Mouse (Mus musculus) c-Kit-positive CD71-negative TER-119-negative erythroid progenitor cells, embryonic 14.5 days (primary cell): ENCODE measurements at regions not wholly inside any gene's neighbourhood (a gene's known extent, or its start where the extent isn't known, plus 50 kb on each side); places are given as distances from the start of the nearest gene placed in this dataset.

ENCODE experiments used
- DNase-seq: peaks from one replicate; pipeline ENCODE4 v3.0.0-alpha.2; 2013; ENCODE audit warnings: low read depth

DNA sequence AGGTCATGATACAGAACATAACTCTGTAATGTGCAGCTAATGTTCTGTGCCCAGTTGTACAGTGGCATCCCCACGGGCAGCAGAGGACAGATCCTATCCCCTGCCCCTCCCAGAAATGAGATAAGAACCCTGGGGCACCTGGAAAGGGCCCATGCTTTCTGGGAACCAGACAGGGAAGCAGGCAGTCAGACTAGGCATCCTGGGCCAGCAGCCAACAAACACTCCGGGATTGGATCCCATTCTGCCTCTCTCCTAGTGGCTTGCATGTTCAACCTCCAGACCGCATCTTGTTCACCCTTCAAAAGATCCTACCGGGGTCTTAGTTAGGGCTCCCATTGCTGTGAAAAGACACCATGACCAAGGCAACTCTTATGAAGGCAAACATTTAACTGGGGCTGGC, 229.0 kb upstream of the Rpl38 start:
- no peak for DNase-seq

DNA sequence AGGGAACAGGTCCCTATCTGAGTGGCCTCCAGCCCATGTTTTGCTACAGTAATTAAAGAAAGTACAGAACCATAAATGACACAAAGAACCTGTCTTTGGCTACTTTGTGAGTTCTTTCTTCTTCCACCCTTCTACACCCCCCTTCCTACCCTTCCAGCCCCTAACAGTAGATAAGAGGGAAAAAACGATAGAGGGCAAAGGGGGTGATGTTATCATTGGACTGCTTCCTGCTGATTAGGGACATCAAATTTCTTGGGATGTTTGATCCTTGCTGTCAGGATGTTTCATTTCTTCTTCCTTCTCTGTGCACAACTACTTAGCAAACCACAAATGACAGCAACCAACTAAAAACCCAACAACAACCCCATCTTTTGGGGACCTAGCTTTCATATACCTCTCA, 232.5 kb upstream of the Rpl38 start:
- no peak for DNase-seq

DNA sequence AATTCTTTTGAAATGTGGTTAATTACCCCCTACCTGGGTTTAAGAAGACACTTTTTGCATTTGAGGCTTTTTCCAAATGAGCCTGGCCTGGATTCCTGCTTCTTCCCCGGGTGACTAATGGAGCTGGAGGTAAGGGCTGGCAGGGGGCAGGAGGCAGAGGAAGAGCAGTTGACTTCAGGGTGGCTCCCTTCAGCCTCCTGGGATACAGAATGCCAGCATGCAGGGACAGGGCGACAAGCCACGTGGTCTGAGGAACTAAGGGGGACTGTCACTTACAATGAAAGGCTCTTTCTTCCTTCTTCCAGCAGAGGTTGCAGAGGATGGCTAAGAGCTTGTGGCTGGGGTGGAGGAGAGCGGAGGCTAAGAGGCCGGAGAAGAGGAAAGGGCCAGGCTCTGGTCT, 234.8 kb upstream of the Rpl38 start:
- DNase-seq: no peak

DNA sequence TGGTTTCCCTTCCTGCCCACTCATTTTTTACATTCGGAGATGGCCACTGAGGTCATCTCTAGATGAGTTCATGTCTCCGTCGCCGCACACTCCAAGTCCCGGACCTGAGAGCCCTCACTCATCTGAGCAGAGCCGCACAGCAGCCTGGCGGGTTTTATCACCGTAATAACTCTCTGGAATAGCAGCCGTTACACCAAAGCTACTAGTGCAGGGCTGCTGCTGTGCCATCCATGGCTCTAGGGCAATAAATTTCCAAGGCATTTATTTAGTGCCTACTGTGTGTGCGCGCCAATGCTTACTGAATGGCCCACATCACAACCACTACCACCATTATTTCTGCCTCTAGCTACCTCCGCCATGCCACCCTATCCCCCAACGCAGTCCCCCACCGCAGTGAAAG, 242.9 kb upstream of the Rpl38 start:
- DNase-seq: no peak

DNA sequence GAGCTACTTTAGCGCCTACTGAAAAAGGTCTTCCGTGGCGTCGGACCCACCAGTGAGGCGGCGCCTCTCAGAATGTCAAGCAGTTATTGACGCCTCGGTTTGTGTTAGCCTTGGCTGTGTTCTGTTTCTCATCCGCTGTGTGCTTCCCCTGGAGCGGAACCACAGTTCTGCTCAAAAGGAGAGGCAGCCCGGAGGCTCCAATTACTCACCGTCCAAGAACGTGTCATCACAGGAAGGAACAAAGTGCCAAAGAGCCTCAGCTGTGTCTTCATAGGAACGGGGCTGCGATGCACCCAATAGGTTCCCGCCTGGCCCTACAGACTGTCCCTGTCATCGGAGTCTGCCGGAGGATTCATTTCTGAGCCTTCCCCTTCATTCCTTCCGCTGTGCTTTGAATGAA, 245.0 kb upstream of the Rpl38 start:
- DNase-seq: no peak

DNA sequence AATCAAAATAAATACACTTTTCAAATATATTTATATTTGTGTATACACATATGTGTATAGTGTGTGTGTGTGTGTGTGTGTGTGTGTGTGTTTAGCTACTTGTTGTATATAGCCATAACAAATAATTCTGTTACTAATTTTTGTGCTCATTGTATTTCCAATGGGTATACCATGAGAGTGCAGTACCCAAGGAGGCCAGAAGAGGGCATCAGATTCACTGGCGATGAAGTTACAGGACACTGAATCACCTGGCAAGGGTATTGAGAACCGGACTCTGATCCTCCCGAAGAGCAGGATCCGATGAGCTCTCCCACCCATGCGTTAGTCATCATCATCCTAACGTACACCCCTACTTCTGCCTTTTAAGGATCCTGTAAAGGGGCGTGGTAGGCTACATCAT, 249.3 kb upstream of the Rpl38 start:
- DNase-seq: no peak

DNA sequence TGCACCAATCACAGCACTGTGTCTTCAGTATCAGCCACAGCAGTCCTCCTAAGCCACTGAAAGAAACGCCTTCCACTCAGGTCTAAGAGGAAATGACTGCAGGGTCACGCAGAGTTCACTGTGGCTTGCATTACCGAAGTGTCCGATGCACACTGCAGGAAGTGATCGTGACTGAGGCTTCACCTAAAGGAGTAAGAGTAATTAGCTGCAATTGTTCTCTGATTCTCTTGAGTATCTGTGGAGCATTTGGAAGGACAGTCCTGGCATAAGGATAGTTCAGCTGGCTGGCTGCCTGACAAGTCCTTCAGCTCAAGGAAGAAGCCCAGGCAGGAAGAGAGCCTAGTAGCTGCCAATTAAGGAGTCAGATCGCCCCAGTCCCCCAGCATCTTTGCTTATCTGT, 252.2 kb upstream of the Rpl38 start:
- no peak for DNase-seq

DNA sequence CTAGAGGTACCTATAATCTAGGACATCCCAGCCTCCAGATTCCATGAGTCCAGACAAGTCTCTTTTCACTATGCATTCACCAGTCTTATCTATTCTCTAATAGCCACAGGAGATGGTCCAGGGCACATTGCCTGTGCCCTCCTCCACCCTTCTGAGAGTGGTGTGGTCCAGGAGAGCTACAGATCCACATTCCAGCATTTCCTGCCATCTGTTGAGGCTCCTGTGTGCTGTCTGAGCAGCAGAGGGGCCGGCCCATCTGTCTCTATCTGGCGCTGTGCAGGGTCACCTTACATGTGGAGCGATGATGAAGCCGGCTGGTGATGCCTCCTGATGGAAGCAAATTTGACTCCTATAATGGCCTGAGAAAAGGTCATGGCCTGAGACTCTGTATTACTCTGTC, 263.9 kb upstream of the Rpl38 start:
- no peak for DNase-seq

DNA sequence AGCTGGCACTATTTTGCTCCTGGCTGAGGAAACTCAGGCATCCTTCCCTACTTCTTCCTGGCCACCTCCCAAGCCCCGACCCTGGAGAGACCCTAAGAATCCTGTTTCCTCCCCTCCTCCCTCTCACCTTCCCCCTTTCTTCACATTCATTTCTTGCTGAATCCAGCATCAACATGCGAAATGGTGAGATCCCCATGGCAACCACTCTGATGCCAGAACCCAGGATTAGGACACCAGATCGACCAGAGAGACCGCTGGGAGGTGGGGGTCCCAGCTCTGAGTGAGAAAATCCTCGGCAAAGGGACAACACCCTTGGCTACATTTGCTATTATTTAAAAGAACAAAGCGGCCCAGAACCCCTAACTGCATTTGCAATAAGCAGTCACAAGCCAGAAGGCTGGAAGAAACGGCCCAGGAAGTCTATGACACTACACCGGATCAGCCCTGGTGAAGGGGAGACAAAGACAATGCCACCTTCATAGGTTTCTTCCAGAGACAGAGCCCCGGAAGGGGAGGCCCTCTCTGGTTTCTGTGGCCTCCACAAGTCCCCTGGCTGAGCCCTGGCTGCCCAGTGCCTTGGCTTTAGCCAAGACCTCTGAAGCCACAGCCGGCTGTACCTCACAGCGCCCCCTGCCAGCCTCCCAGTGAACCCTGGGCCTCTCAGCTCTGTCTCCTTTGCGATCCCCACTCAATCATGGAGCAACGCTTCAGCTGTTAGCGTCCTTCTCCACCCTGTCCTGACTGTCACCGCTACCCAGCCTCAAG, 265.6 kb upstream of the Rpl38 start:
- DNase-seq: no peak

DNA sequence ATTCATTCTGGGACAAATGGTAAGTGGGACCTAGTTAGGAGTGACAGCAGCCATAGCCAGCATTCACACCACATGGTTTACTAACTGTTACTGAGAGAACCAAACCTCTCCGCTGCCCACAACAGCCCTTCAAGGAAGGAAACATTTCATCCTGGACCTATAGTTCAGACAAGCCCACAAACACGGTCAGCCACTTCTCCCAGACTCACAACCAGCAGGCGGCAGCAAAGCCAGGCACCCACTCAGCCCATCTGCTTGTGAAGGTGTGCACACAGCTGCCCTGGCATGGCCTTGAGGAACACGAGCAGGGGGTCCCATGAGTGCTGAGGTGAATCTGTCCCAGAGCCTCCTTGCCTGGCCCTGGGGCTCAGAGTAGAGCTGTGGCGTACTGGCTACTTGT, 267.6 kb upstream of the Rpl38 start:
- DNase-seq: no peak

DNA sequence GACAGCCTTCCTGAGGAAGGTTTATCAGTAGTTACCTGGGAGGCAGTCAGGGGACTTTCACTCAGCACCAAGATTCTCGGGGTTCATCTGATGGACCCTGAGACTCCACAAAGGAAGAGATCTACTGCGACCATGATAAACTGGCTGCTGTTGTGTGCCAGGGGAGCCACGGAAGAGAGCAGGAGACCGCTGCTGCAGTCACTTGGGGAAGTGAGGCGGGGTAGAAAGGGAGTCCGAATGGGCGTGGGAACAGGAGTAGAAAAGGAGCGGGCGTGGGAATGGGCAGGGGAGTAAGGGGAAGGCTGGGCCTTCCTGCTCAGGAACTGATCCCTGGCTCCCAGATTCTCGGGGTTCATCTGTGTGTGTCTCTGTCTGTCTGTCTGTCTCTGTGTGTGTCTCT, 276.2 kb upstream of the Rpl38 start:
- no peak for DNase-seq

DNA sequence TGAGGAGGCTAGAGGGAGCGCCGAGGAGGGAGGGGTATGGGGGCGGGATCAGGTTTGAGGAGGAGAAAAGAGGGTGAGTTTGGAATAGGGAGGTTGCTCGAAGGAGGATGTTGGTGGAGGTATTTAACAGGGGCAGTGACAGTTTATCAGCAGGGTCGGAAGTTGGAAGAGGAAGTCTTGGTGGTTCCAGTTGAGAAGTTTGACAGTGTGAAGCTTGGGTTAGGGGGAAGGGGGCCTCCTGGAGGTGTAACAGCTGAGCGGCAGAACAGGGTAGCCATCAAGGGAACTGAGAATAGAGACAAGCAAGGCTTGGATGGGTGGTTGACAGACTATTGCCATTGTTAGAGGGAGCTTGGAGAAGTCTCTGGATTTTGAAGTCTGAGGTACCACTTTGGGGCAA, 276.8 kb upstream of the Rpl38 start:
- DNase-seq: peak; percentile 26

DNA sequence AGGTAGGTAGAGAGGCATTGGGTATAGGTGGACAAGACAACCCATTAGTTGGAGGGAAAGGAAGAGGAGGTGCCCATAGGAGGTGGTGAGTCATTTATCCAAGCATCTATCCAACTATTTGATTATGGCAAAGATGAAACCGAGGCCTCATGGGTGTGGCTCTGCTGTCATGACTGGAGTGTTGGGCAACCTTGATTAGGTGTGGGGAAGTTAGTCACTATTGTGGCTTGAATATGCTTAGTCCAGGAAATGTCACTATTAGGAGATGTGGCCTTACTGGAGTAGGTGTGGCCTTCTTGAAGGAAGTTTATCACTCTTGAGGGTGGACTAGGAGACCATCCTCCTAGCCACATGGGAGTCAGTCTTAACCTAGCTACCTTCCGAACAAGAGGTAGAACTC, 281.2 kb upstream of the Rpl38 start:
- DNase-seq: no peak

DNA sequence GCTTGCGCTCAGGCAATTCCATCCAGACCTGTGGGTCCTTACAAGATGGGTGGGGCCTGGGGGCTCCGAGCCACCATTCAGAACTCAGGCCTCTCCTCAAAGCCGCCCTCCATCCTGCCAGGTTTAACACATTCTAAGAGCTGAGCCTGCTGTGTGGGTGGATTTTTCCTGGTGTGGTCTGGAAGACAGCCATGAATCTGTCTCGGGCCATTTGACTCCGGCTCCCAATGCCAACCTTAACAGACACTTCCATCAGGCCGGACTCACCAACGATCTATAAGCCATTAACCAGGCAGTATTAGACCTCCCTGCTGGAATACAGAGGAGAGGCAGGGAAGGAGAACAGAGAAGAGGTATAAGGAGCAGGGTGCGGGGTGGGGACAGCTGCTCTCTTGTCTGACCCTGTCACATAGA, 288.9 kb upstream of the Rpl38 start:
- DNase-seq: no peak

DNA sequence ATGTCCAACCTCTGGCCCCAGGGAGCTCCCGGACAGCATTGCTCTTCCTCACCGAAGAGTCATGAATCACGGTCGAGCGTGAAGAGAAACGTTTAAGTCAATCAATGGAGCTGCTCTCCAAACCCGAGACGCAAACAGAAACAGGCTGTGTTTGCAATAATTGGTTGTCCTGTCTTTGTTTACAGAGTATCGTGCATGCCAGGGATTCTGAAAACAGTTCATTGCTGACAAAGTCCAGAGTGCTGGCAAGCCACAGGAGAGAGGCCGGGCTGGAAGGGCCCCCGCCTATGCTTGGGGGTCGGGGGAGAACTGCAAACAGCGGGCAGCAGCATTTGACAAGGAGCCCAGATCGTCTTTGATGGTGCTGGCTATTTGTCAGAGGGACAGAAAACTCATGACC, 292.4 kb upstream of the Rpl38 start:
- DNase-seq: no peak

DNA sequence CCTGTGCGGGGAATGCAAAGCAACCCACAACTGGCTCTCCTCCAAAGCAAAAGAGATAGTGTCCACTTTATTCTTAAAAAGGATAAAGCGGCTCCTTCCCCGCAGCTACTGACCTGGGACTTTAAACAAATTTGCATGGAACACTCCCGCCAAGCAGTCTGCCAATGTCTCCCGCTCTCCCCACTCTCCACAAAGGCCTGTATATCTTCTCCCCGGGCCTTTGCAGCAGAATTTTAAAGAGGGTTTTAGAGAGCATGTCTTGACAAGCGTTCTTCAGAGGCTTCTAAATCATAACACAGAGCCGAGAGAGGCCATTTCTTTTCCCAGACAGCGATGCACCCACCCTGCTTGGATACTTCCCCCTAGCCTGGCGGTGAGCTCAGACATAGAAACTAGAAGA, 297.6 kb upstream of the Rpl38 start:
- DNase-seq: no peak

DNA sequence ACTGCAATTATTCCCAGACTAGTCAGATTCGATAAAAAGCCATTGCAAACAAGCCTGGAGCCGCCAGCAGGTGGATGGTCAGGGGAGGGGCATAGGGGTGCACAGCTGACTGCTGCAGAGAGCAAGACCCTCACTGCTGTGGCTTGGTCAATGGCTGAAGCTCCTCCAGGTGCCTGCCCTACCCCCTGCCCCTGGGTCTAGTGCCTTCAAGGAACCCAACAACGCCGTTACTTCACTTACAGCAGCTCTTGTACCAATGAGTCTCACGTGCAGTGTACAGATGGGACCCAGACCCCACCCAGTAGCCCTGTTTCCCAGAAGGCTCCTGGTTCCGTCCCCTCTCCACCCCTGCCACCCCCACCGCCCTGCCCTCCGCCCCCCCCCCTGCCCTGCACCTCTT, 300.5 kb upstream of the Rpl38 start:
- DNase-seq: no peak

DNA sequence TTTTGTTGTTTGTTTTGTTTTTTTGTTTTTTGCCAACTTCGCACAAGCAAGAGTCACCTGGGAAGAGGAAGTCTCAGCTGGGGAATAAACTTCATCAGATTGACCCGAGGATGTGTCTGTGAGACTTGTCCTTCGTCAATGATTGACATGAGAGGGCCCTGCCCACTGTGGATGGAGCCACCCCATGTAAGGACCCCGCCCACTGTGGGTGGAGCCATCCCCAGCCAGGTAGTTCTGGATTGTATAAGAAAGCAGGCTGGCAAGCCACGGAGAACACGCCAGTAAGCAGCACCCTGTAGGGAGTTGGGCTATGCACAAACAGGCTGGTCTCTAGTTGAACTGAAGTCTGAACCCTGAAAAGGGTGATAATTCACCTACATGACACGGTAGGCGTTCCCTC, 294.1 kb upstream of the Sdk2 start:
- no peak for DNase-seq

DNA sequence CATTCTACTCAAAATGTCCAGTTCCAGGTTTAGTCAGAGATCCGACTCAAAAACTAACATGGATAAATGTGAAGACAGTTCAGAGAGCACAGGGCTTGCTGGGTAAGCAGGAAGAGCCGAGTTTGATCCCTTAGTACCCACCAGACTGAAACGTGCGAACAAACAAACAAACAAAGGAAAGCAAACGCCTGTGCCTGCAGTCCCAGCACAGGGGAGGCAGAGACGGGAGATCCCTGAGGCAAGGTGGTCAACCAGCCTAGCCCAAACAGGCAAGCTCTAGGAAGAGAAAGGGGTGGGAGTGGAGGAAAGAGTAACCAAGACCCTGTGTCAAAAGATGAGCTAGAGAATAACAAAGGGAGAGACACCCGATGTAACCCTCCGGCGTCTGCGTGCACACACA, 293.5 kb upstream of the Sdk2 start:
- no peak for DNase-seq

DNA sequence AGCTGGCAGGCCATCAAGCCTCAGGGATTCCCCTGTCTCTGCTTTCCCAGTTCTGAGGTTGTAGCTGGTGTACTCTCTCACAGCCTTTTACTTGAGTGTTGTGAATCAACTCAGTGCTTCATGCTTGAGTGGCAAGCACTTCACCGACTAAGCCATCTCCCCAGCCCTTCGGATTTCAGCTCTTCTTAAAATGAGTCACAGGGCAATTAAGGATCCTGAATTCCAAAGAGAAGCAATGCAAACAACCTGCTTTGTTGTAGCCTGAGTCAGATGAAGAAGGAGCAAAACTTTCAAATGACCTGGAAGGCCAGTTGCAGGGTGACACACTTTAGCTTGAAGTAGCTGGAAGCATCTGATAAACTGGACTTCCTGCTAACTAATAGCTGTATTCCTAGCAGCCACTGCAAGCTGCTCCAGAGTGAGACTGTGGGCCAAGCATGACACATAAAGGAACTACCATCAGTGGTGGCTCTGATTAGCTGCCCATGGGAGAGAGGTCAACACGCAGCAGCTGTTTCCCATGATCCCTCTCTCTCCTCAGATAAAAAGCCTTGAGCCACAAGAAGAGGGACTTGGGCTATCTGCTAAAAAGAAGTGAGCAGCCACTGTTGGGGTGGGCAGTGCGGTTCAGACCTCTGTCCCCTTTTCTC, 285.4 kb upstream of the Sdk2 start:
- no peak for DNase-seq

DNA sequence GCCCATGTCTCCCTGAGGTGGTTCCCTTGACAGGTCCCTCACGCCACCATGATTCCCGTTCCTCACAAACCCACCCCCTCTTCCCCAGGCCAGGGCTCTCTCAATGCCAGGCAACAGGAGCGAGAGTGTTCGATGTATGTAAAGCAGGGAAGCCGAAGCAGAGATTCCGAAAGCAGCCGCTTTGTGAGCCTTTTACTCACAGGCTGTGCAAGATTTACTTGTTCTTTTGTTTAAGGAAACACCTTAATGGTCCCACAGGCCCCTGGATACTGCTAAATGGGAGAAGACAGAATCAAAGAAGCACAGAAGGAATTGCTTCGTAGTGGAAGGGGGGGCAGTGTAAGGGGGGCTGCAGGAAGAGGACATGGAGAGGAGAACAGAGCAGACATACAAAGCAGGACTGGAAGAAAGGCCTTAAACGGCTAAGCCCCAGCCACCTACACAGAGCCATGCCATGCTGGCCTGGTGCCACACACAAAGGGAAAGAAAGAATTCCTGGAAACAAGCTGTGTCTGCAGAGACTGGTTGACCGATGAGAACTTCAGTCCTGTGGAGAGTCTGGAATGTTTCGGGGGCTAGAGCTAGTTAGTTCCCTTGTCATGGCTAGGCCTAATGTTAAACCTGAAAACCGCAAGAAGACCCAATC, 270.1 kb upstream of the Sdk2 start:
- DNase-seq: no peak

DNA sequence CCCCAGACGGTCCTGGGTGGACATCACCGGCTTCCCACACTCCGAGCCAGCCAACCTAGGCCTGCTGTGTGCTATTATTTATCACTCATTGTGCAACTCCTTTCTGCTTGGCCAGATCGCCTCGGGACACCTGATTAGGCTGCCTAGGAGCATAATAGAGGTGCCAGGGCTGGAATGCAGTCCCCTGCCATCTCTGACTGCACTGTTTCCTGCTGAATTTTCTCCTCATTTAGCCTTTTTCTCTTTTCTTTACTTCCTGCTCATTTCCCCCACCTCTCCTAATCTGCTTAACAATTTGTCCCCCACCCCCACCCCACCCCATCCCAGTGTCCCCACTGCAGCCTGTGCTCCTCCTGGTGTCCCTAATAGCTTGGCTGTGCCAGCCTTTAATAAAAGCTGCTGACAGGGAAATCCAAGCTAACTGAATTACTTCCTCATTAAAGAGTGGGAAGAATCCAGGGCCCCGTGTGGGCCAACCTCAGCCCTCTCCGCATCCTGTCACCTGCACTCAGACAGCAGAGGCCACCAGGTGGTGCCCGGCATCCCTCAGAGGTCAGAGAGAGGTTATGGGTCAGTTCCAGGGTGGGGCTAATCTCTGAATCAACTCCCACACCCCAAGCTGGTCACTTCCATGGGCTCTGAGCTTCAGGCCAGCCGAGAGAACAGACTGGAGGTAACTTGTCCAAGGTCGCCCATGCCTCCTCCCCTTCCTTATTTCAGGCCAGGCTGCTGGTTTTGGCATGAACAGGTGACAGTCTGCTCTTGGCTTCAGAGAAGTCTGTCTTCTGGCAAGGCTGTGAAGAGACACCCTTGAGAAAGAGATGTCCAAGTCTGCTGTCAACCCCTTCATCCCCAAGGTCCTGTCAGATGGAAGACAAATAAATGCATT, 269.3 kb upstream of the Sdk2 start:
- DNase-seq: no peak
